Mouse (Mus musculus): ENCODE data around the gene Ccpg1.

Gene Ccpg1

GRCm38 (mm10) chr9:72987703-72988102 lies 2.5 kb downstream of the Ccpg1 start:
- in situ Hi-C loops (cut with MboI; ENCODE audit: low pct_unique_long_range_greater_than_20kb in 1 of 2, low sequenced_read_pairs in 2 of 2, unreplicated experiment in 1 of 2): no loop called here

- in situ Hi-C loops (cut with MboI; ENCODE audit: low pct_unique_long_range_greater_than_20kb in 1 of 2, low sequenced_read_pairs in 2 of 2, unreplicated experiment in 1 of 2): no loop called here
Measured at GRCm38 (mm10) chr9:72988706-72989105, 3.5 kb downstream of the Ccpg1 start.

- in situ Hi-C loops (cut with MboI; ENCODE audit: low pct_unique_long_range_greater_than_20kb in 1 of 2, low sequenced_read_pairs in 2 of 2, unreplicated experiment in 1 of 2): no loop called here
Measured at GRCm38 (mm10) chr9:72991420-72991819, 6.2 kb downstream of the Ccpg1 start.

- in situ Hi-C loops (cut with MboI; ENCODE audit: low pct_unique_long_range_greater_than_20kb in 1 of 2, low sequenced_read_pairs in 2 of 2, unreplicated experiment in 1 of 2): no loop called here
Measured at GRCm38 (mm10) chr9:72992576-72992975, 7.3 kb downstream of the Ccpg1 start.

GRCm38 (mm10) chr9:72996167-72996566 lies 10.9 kb downstream of the Ccpg1 start:
- in situ Hi-C loops (cut with MboI; ENCODE audit: low pct_unique_long_range_greater_than_20kb in 1 of 2, low sequenced_read_pairs in 2 of 2, unreplicated experiment in 1 of 2): no loop called here

- in situ Hi-C loops (cut with MboI; ENCODE audit: low pct_unique_long_range_greater_than_20kb in 1 of 2, low sequenced_read_pairs in 2 of 2, unreplicated experiment in 1 of 2): no loop called here
Measured at GRCm38 (mm10) chr9:72996806-72997205, 11.6 kb downstream of the Ccpg1 start.

GRCm38 (mm10) chr9:73000487-73000886 lies 15.3 kb downstream of the Ccpg1 start:
- in situ Hi-C loops (cut with MboI; ENCODE audit: low pct_unique_long_range_greater_than_20kb in 1 of 2, low sequenced_read_pairs in 2 of 2, unreplicated experiment in 1 of 2): no loop called here

GRCm38 (mm10) chr9:73001314-73002011 lies 16.2 kb downstream of the Ccpg1 start:
- in situ Hi-C loops (cut with MboI; ENCODE audit: low pct_unique_long_range_greater_than_20kb in 1 of 2, low sequenced_read_pairs in 2 of 2, unreplicated experiment in 1 of 2): no loop called here

GRCm38 (mm10) chr9:73002177-73002576 lies 16.9 kb downstream of the Ccpg1 start:
- in situ Hi-C loops (cut with MboI; ENCODE audit: low pct_unique_long_range_greater_than_20kb in 1 of 2, low sequenced_read_pairs in 2 of 2, unreplicated experiment in 1 of 2): no loop called here

- in situ Hi-C loops (cut with MboI; ENCODE audit: low pct_unique_long_range_greater_than_20kb in 1 of 2, low sequenced_read_pairs in 2 of 2, unreplicated experiment in 1 of 2): no loop called here
Measured at GRCm38 (mm10) chr9:73004076-73004475, 18.8 kb downstream of the Ccpg1 start.

- in situ Hi-C loops (cut with MboI; ENCODE audit: low pct_unique_long_range_greater_than_20kb in 1 of 2, low sequenced_read_pairs in 2 of 2, unreplicated experiment in 1 of 2): no loop called here
Measured at GRCm38 (mm10) chr9:73005106-73005505, 19.9 kb downstream of the Ccpg1 start.

- in situ Hi-C loops (cut with MboI; ENCODE audit: low pct_unique_long_range_greater_than_20kb in 1 of 2, low sequenced_read_pairs in 2 of 2, unreplicated experiment in 1 of 2): no loop called here
Measured at GRCm38 (mm10) chr9:73006175-73006574, 20.9 kb downstream of the Ccpg1 start.

GRCm38 (mm10) chr9:73008384-73008783 lies 23.2 kb downstream of the Ccpg1 start:
- in situ Hi-C loops (cut with MboI; ENCODE audit: low pct_unique_long_range_greater_than_20kb in 1 of 2, low sequenced_read_pairs in 2 of 2, unreplicated experiment in 1 of 2): no loop called here

GRCm38 (mm10) chr9:73012629-73013028 lies 27.4 kb downstream of the Ccpg1 start:
- in situ Hi-C loops (cut with MboI; ENCODE audit: low pct_unique_long_range_greater_than_20kb in 1 of 2, low sequenced_read_pairs in 2 of 2, unreplicated experiment in 1 of 2): no loop called here

- in situ Hi-C loops (cut with MboI; ENCODE audit: low pct_unique_long_range_greater_than_20kb in 1 of 2, low sequenced_read_pairs in 2 of 2, unreplicated experiment in 1 of 2): no loop called here
Measured at GRCm38 (mm10) chr9:73014724-73015123, 29.5 kb downstream of the Ccpg1 start.

- in situ Hi-C loops (cut with MboI; ENCODE audit: low pct_unique_long_range_greater_than_20kb in 1 of 2, low sequenced_read_pairs in 2 of 2, unreplicated experiment in 1 of 2): no loop called here
Measured at GRCm38 (mm10) chr9:73019841-73020240, 34.6 kb downstream of the Ccpg1 start.

GRCm38 (mm10) chr9:73020566-73021097 lies 35.4 kb downstream of the Ccpg1 start:
- in situ Hi-C loops (cut with MboI; ENCODE audit: low pct_unique_long_range_greater_than_20kb in 1 of 2, low sequenced_read_pairs in 2 of 2, unreplicated experiment in 1 of 2): no loop called here

GRCm38 (mm10) chr9:73025818-73026636 lies 40.8 kb downstream of the Ccpg1 start:
- in situ Hi-C loops (cut with MboI; ENCODE audit: low pct_unique_long_range_greater_than_20kb in 1 of 2, low sequenced_read_pairs in 2 of 2, unreplicated experiment in 1 of 2): no loop called here

GRCm38 (mm10) chr9:73030443-73030842 lies 45.2 kb downstream of the Ccpg1 start:
- in situ Hi-C loops (cut with MboI; ENCODE audit: low pct_unique_long_range_greater_than_20kb in 1 of 2, low sequenced_read_pairs in 2 of 2, unreplicated experiment in 1 of 2): no loop called here

- in situ Hi-C loops (cut with MboI; ENCODE audit: low pct_unique_long_range_greater_than_20kb in 1 of 2, low sequenced_read_pairs in 2 of 2, unreplicated experiment in 1 of 2): no loop called here
Measured at GRCm38 (mm10) chr9:73031421-73031820, 46.2 kb downstream of the Ccpg1 start.

Data from mouse embryonic stem cell (cell line).